Mouse (Mus musculus) limb, embryonic 14.5 days (tissue): ENCODE measurements around the gene Tnp2. TPM values are rescaled to one million over a fixed set of nuclear protein-coding genes. Genes with fewer than 3 reads are reported as not detected.
"Not testable (repeated sequence)": the region's sequence is repeated elsewhere in the genome, so short reads cannot be mapped to it uniquely, and the experiment has no call there.

Experiments used
- ATAC-seq: fragments of 200-750 bp; cut with Nextera tagmentation; 2 replicates; pipeline ENCODE4 v1.8.0; 2017; ENCODE audit warnings: low read depth, moderate number of reproducible peaks, moderate TSS enrichment; ENCODE audit not compliant: low FRiP score
- DNase-seq: peaks from one replicate; pipeline ENCODE4 v3.0.0-alpha.2; 2015; ENCODE audit warnings: low spot score
- H3K27ac ChIP-seq: fragments of 300-500 bp; sonication (generic); replicated peaks from 2 replicates; pipeline ENCODE4 v1.5.1; 2014; ENCODE audit warnings: low read depth, mild to moderate bottlenecking, low read length, moderate library complexity, mixed read lengths
- H3K27me3 ChIP-seq: fragments of 300-500 bp; sonication (generic); 2 replicates; pipeline ENCODE4 v1.6.1; 2014; ENCODE audit warnings: low read length, mixed read lengths; ENCODE audit not compliant: control insufficient read depth, insufficient read depth
- H3K36me3 ChIP-seq: fragments of 300-500 bp; sonication (generic); 2 replicates; pipeline ENCODE4 v1.6.1; 2014; ENCODE audit warnings: mild to moderate bottlenecking, low read length, moderate library complexity, mixed read lengths; ENCODE audit not compliant: control insufficient read depth, insufficient read depth
- H3K4me1 ChIP-seq: fragments of 300-500 bp; sonication (generic); 2 replicates; pipeline ENCODE4 v1.6.1; 2014; ENCODE audit warnings: antibody characterized with exemption, low read length, mixed read lengths; ENCODE audit not compliant: control insufficient read depth, insufficient read depth
- H3K4me2 ChIP-seq: fragments of 300-500 bp; sonication (generic); replicated peaks from 2 replicates; pipeline ENCODE4 v1.6.1; 2014; ENCODE audit warnings: low read depth, mild to moderate bottlenecking, low read length, moderate library complexity; ENCODE audit not compliant: severe bottlenecking
- H3K4me3 ChIP-seq: fragments of 300-500 bp; sonication (generic); replicated peaks from 2 replicates; pipeline ENCODE4 v1.5.1; 2014; ENCODE audit warnings: low read length
- H3K9ac ChIP-seq: fragments of 300-500 bp; sonication (generic); 2 replicates; pipeline ENCODE4 v1.6.1; 2014; ENCODE audit warnings: mild to moderate bottlenecking, low read depth, low read length, moderate library complexity; ENCODE audit not compliant: severe bottlenecking
- H3K9me3 ChIP-seq: fragments of 300-500 bp; sonication (generic); 2 replicates; pipeline ENCODE4 v1.6.1; 2016; ENCODE audit warnings: low read length; ENCODE audit not compliant: control insufficient read depth
- POLR2A ChIP-seq: fragments of 200-500 bp; IDR thresholded peaks from 2 replicates; pipeline ENCODE4 v1.8.0; 2012; ENCODE audit warnings: inconsistent platforms, mild to moderate bottlenecking, moderate library complexity, borderline replicate concordance; ENCODE audit not compliant: insufficient read depth, insufficient read length; ENCODE audit errors: extremely low read depth
- WGBS: fragments of 180-500 bp; shearing (Covaris S2); extraction: QIAGEN DNeasy Blood & Tissue Kit; methylation state at CpG from one replicate; pipeline ENCODE4 v1.1.7; 2014; 5-methylcytosine and 5-hydroxymethylcytosine counted together
- polyA plus RNA-seq, 2 experiments: library from polyadenylated mRNA; depleted of rRNA in 1 of 2; stranded (reverse) in 1 of 2; unstranded in 1 of 2; fragments of >200 nt; fragmentation: Nextera tagmentation in 1 of 2; extraction: Ambion mirVana in 1 of 2; gene quantifications; 2 replicates each; pipeline versions ENCODE4 v1.2.1 to v1.2.3; 2012 to 2014

Tnp2 gene
- polyA plus RNA-seq, 2 experiments = not detected

- 71% methylated on average over 4 of the region's 4 CpGs for WGBS
- H3K27ac ChIP-seq = no peak overlapping the region
- no peaks in the 10 kb centered on the region for H3K4me1 ChIP-seq
- no peaks in the 10 kb centered on the region for H3K36me3 ChIP-seq
- ATAC-seq (no peak), DNase-seq (no peak)
- H3K27me3 ChIP-seq = no peaks in the 10 kb centered on the region
- H3K9ac ChIP-seq = no peak overlapping the region
- no peaks in the 10 kb centered on the region for H3K9me3 ChIP-seq
- TF ChIP-seq POLR2A = no peak
- no peak overlapping the region for H3K4me2 ChIP-seq
- H3K4me3 ChIP-seq = no peak overlapping the region
Measured at GRCm38 (mm10) chr16:10813726-10814125, 25.3 kb upstream of the Tnp2 start.

- Histone ChIP-seq H3K27me3 (no peaks in the 10 kb centered on the region), H3K9me3 (no peaks in the 10 kb centered on the region), H3K4me3 (no peak within 1 kb of the TSS), H3K9ac (no peak within 1 kb of the TSS), H3K4me2 (no peak within 1 kb of the TSS), H3K36me3 (no peaks in the 10 kb centered on the region), H3K4me1 (no peaks in the 10 kb centered on the region), H3K27ac (no peak within 1 kb of the TSS)
- TF ChIP-seq POLR2A = no peak
- WGBS = 84% methylated on average over 2 of the region's 2 CpGs
- DNase-seq (no peak), ATAC-seq (no peak)
Measured at GRCm38 (mm10) chr16:10812865-10813371, 24.5 kb upstream of the Tnp2 start, which contains the start of gene Gm11172. TSS of gene Gm11172 (plus strand) at chr16:10812915.

- DNase-seq (no peak), ATAC-seq (no peak)
- H3K36me3 ChIP-seq = no peaks in the 10 kb centered on the region
- no peak overlapping the region for H3K27ac ChIP-seq
- no peaks in the 10 kb centered on the region for H3K27me3 ChIP-seq
- no peaks in the 10 kb centered on the region for H3K9me3 ChIP-seq
- H3K9ac ChIP-seq = no peak overlapping the region
- no peak overlapping the region for H3K4me2 ChIP-seq
- WGBS = 100% methylated on average over 1 of the region's 1 CpGs
- H3K4me3 ChIP-seq = no peak overlapping the region
- 0 out of 2 replicates have a peak, but pooled peaks cover 4% of the 10 kb centered on the region for H3K4me1 ChIP-seq
- no peak for TF ChIP-seq POLR2A
Measured at GRCm38 (mm10) chr16:10810376-10810775, 21.9 kb upstream of the Tnp2 start.

DNA sequence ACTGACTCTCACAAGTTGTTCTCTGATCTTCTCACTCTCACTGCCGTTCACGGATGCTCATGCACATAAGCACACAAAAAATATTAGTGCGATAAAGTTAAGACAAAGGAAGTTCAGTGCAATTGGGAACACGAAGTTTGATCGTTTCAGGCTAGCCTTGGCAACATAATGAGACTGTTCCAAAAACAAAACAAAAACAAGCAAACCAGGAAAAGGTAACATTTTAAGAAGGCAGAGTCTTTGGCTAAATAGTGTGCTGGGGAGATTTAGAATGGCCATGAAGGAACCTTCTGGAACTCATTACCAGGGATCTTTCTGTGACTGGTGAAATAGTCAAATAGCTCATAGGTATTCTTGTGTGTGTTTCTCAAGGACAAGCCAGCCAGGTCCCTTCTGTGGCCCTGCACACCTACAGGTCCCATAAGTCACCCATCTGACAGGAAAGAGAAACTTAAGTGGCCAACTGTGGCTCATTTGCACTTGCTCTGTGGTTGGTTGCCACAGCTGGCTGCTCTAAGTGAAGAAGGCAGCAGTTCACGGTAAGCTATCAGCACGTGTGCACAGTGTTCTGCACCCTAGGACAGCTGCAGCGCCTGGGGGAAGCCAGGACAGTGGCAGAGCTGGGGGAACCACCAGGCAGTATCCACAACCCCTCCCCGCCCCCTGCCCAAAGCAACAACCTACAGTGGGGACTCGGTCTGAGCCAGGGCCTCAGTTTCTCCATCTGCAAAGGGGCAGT is 17.5 kb upstream of the Tnp2 start, which contains the start of gene Prm1:
TSS of gene Prm1 (minus strand) at position 51 of the 739 bp plus-strand sequence.
- Histone ChIP-seq H3K36me3 (no peaks in the 10 kb centered on the region), H3K27me3 (no peaks in the 10 kb centered on the region), H3K4me3 (no peak within 1 kb of the TSS), H3K4me1 (0 out of 2 replicates have a peak, but pooled peaks cover 4% of the 10 kb centered on the region), H3K27ac (no peak within 1 kb of the TSS), H3K9me3 (no peaks in the 10 kb centered on the region), H3K4me2 (no peak within 1 kb of the TSS), H3K9ac (no peak within 1 kb of the TSS)
- no peak for TF ChIP-seq POLR2A
- WGBS = 62% methylated on average over 10 of the region's 10 CpGs
- DNase-seq (no peak), ATAC-seq (no peak)

- not testable (repeated sequence) for ATAC-seq, H3K4me2 ChIP-seq, H3K27me3 ChIP-seq, H3K36me3 ChIP-seq, H3K9ac ChIP-seq, H3K4me3 ChIP-seq, H3K4me1 ChIP-seq, H3K27ac ChIP-seq, DNase-seq, H3K9me3 ChIP-seq
- 83% methylated on average over 3 of the region's 3 CpGs for WGBS
Measured at GRCm38 (mm10) chr16:10802420-10802819, 14.0 kb upstream of the Tnp2 start.
